Mouse (Mus musculus) testis, adult 2 months (tissue): ENCODE results near the gene Olfr1511.

Experiments
- CTCF ChIP-seq: fragments of 200-500 bp; IDR thresholded peaks from 2 replicates; pipeline ENCODE4 v1.5.1; 2012; ENCODE audit warnings: low read depth, mild to moderate bottlenecking, inconsistent platforms, low read length, moderate library complexity; ENCODE audit not compliant: control insufficient read depth, insufficient read depth, insufficient replicate concordance
- POLR2A ChIP-seq: fragments of 200-500 bp; IDR thresholded peaks from 2 replicates; pipeline ENCODE4 v1.6.1; 2012; ENCODE audit warnings: low read depth, mild to moderate bottlenecking, inconsistent platforms, low read length, moderate library complexity; ENCODE audit not compliant: control insufficient read depth

DNA sequence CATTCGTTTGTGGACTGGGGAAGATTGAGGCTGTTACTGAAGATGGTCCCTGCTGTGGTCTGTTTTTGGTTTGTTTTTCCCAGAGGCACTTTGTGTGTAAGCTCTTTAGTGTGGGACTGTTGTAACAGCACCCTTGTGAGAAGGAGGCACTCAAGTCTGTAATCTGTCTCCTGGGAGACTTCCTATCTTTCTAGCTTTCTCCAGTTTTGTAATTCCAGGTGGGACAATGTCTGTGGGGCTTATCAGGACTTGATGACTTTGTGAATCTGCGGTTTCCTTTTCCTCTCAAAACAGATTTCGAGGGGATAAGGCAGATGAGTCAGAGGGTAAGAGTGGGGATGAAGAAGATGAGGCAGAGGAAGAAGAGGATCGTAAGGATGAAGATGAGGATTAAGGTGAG is 40.9 kb downstream of the Olfr1511 start, which contains the start of gene Olfr1513:
- TF ChIP-seq CTCF, result no peak
- no peak for TF ChIP-seq POLR2A
